Mouse (Mus musculus): ENCODE measurements around the gene Naip2.
"Not testable (repeated sequence)": the region's sequence is repeated elsewhere in the genome, so short reads cannot be mapped to it uniquely, and the experiment has no call there.

The Naip2 gene

GRCm38 (mm10) chr13:100201659-100202333 is at the start of gene Naip2:
Naip2 (minus strand) TSS chr13:100202092.
- DNase-seq (ENCODE audit: low read depth, low spot score): not testable (repeated sequence)

GRCm38 (mm10) chr13:100246896-100247519 is 45.1 kb upstream of the Naip2 start:
- DNase-seq (ENCODE audit: low read depth, low spot score): not testable (repeated sequence)

GRCm38 (mm10) chr13:100246223-100246622 is 44.3 kb upstream of the Naip2 start, which contains the start of gene Naip5:
Naip5 (minus strand) TSS chr13:100246323.
- not testable (repeated sequence) for DNase-seq (ENCODE audit: low read depth, low spot score)

GRCm38 (mm10) chr13:100243702-100244101 is 41.8 kb upstream of the Naip2 start:
- no peak for DNase-seq (ENCODE audit: low read depth, low spot score)

- not testable (repeated sequence) for DNase-seq (ENCODE audit: low read depth, low spot score)
Measured at GRCm38 (mm10) chr13:100213683-100214082, 11.8 kb upstream of the Naip2 start.

GRCm38 (mm10) chr13:100210540-100210939 is 8.6 kb upstream of the Naip2 start:
- DNase-seq (ENCODE audit: low read depth, low spot score): peak; percentile 86

GRCm38 (mm10) chr13:100203319-100203718 is 1.4 kb upstream of the Naip2 start:
- no peak for DNase-seq (ENCODE audit: low read depth, low spot score)

GRCm38 (mm10) chr13:100200778-100201177 is 1.1 kb downstream of the Naip2 start:
- DNase-seq (ENCODE audit: low read depth, low spot score): no peak

- no peak for DNase-seq (ENCODE audit: low read depth, low spot score)
Measured at GRCm38 (mm10) chr13:100195421-100195820, 6.5 kb downstream of the Naip2 start.

GRCm38 (mm10) chr13:100183111-100183510 is 18.8 kb downstream of the Naip2 start:
- not testable (repeated sequence) for DNase-seq (ENCODE audit: low read depth, low spot score)

- not testable (repeated sequence) for DNase-seq (ENCODE audit: low read depth, low spot score)
Measured at GRCm38 (mm10) chr13:100174360-100174759, 27.5 kb downstream of the Naip2 start.

GRCm38 (mm10) chr13:100166378-100166777 is 35.5 kb downstream of the Naip2 start:
- not testable (repeated sequence) for DNase-seq (ENCODE audit: low read depth, low spot score)

- DNase-seq (ENCODE audit: low read depth, low spot score): not testable (repeated sequence)
Measured at GRCm38 (mm10) chr13:100162467-100162866, 39.4 kb downstream of the Naip2 start.

GRCm38 (mm10) chr13:100161171-100161870 is 40.6 kb downstream of the Naip2 start:
- not testable (repeated sequence) for DNase-seq (ENCODE audit: low read depth, low spot score)

GRCm38 (mm10) chr13:100156624-100157023 is 45.3 kb downstream of the Naip2 start:
- no peak for DNase-seq (ENCODE audit: low read depth, low spot score)

GRCm38 (mm10) chr13:100152659-100153058 is 49.2 kb downstream of the Naip2 start:
- no peak for DNase-seq (ENCODE audit: low read depth, low spot score)

- DNase-seq (ENCODE audit: low read depth, low spot score): peak; percentile 16
Measured at GRCm38 (mm10) chr13:100141646-100142314, 60.1 kb downstream of the Naip2 start.

GRCm38 (mm10) chr13:100125258-100125643 is 76.6 kb downstream of the Naip2 start:
- peak; percentile 21 for DNase-seq (ENCODE audit: low read depth, low spot score)

- peak; percentile 95 for DNase-seq (ENCODE audit: low read depth, low spot score)
Measured at GRCm38 (mm10) chr13:100124423-100125257, 77.3 kb downstream of the Naip2 start, which contains the start of gene Smn1. Smn1 (plus strand) TSS chr13:100124852.

GRCm38 (mm10) chr13:100123970-100124369 is 77.9 kb downstream of the Naip2 start:
- DNase-seq (ENCODE audit: low read depth, low spot score): no peak
